Mouse (Mus musculus) left cerebral cortex, postnatal 10 days (tissue): ENCODE results near the gene Rbm19. TPM values are rescaled to one million over a fixed set of nuclear protein-coding genes. Genes with fewer than 3 reads are reported as not detected.

Experiments used
- DNase-seq, 2 experiments: peaks; one replicate each; pipeline ENCODE4 v3.0.0; 2021 to 2022; ENCODE audit warnings: low spot score in 2 of 2, mixed read lengths in 1 of 2; ENCODE audit errors: extremely low spot score in 1 of 2
- intact Hi-C: fragments of 180-260 bp; cut with DNase I; formaldehyde crosslinking; loops from one replicate; pipeline ENCODE4 v1.15.1; 2025
- total RNA-seq, 2 experiments: library from RNA; stranded (reverse); gene quantifications; 2 replicates each; pipeline ENCODE4 v1.2.3; 2021

The Rbm19 gene
- total RNA-seq, 2 experiments from 2014 or later = 23.8 to 24.6 TPM

DNA sequence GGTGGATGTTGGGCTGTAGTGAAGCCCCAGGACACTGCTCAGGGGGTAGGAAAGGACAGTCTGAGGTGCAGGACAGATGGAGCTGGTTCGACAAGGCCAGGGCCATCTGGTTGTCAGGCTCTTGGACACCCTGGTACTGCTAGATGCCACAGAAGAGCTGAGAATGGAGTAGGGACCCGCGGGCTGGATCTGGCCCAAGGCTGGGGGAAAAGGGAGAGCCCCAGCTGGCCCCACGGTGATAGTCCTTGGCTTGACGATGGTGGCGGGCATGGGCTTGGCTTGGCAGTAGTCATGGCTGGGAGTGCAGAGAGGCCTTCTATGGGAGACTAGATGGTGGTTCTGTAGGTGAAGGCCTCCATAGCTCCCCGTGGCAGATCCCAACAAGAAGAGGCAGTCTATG is 12.8 kb downstream of the Rbm19 start:
- intact Hi-C loops = no loop called here

DNA sequence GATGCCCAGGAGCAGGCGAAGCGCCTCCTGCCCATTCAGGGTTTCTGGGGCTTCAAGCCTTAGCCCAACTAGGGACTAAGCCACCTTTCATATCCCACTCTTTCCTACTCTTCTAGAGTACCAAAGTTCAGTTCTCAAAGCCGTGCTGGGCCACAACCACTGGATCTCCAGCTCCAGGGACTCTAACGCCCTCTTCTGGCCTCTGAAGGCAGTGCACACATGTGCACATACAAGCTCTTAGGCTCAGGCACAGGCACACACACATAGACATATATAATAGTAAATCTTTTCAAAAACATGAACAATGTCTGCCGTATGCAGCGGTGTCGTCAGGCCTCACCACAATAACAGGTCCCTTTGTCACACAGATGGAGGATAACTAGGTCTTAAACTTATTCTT is 13.5 kb downstream of the Rbm19 start:
- no peak for DNase-seq
- intact Hi-C loops = no loop called here

More for the DNA sequence above, 12.8 kb downstream of the Rbm19 start:
- DNase-seq = no peak

DNA sequence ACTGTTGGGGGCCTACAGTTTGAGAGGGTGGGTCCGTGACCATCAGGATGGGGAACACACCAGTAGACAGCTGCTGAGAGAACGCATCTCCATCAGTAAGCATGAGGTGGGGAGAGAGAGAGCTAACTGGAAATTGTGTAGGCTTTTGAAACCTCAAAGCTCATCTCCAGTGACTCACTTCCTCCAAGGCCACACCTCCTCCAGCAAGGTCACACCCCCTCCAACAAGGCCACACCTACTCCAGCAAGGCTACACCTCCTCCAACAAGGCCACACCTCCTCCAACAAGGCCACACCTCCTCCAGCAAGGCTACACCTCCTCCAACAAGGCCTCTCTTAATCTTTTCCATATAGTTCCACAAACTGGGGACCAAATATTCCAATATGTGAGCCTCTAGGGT is 13.9 kb downstream of the Rbm19 start:
- intact Hi-C loops = no loop called here
- no peak for DNase-seq

GRCm38 (mm10) chr5:120131600-120131999 is 15.3 kb downstream of the Rbm19 start:
- intact Hi-C loops = no loop called here
- DNase-seq = no peak

- DNase-seq = peak; percentile 40 to 66
- intact Hi-C loops = no loop called here
Observed at GRCm38 (mm10) chr5:120134000-120134399, 17.7 kb downstream of the Rbm19 start.

- no peak for DNase-seq
- intact Hi-C loops = no loop called here
Observed at GRCm38 (mm10) chr5:120135337-120135736, 19.1 kb downstream of the Rbm19 start.

DNA sequence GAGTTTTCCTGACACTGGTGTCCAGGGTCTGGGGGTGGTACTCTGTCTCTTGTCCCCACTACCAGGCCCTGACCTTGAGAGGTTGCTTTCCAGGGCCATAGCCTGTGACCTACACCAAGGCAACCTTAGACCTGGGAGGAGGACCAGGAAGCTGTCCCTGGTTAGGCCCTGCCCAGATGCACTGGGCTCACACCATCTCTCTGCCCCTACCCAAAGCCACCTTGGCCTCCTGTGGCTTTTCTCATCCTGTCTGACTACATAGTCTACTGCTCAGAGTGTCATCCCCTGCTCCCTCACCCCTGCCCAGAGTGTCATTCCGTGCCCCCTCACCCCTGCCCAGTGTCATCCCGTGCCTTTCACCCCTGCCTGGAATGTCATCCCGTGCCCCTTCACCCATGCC is 19.6 kb downstream of the Rbm19 start:
- DNase-seq = no peak
- intact Hi-C loops = no loop called here

GRCm38 (mm10) chr5:120136236-120136675 is 20.0 kb downstream of the Rbm19 start:
- no peak for DNase-seq
- intact Hi-C loops = no loop called here

GRCm38 (mm10) chr5:120137038-120137437 is 20.8 kb downstream of the Rbm19 start:
- intact Hi-C loops = no loop called here
- DNase-seq = no peak

DNA sequence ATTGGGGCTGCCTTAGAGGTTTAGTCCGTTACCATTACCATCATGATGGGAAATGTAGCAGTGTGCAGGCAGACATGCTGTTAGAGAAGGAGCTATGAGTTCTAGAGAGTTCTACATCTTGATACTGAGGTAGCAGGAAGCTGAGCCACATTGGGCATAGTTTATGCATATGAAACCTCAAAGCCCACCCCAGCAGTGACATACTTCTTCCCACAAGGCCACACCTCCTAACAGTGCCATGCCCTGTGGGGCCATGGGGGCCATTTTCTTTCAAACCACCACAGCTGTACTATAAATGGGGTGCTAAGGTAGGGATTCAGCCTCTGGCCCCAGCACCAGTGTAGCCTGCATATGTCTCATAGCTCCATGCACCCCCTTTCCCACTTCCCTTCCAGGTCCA is 21.6 kb downstream of the Rbm19 start:
- no peak for DNase-seq
- intact Hi-C loops = no loop called here

GRCm38 (mm10) chr5:120138406-120138805 is 22.1 kb downstream of the Rbm19 start:
- intact Hi-C loops = no loop called here
- no peak for DNase-seq

- no peak for DNase-seq
- intact Hi-C loops = no loop called here
Observed at GRCm38 (mm10) chr5:120139224-120139623, 23.0 kb downstream of the Rbm19 start.

GRCm38 (mm10) chr5:120143941-120144340 is 27.7 kb downstream of the Rbm19 start:
- no peak for DNase-seq
- intact Hi-C loops = loop anchor here (5.0 kb wide), 1 partner anchor 458 kb away; no protein-coding TSS in a partner anchor

GRCm38 (mm10) chr5:120145371-120146050 is 29.2 kb downstream of the Rbm19 start:
- DNase-seq = no peak
- intact Hi-C loops = loop anchor here (5.0 kb wide), 2 partner anchors 297 to 312 kb away; no protein-coding TSS in a partner anchor

- peak; percentile 46 to 77 for DNase-seq
- intact Hi-C loops = loop anchor here (5.0 kb wide), 2 partner anchors 296 to 311 kb away; no protein-coding TSS in a partner anchor
Observed at GRCm38 (mm10) chr5:120146051-120146385, 29.8 kb downstream of the Rbm19 start.

- intact Hi-C loops = loop anchor here (5.0 kb wide), 2 partner anchors 295 to 310 kb away; no protein-coding TSS in a partner anchor
- DNase-seq = no peak
Observed at GRCm38 (mm10) chr5:120146909-120147308, 30.6 kb downstream of the Rbm19 start.

DNA sequence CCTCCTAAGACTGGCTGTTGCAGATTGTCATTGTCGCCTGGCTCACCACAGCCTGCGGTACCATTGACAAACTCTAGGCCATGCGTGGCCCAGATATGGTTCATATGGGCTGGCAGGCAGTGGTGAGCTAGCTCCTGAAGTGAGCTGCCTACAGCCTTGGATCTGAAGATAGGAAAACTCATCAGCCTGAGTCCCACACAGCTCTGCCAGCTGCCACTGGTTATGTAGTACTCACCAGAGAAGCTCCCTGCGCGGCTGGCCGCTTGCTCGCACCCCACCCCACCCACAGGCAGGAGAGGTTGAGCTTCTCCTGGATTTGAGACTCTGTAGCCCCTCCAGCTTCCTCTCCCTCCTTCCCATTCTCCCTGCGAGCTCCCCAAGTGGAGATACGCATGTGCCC is 32.0 kb downstream of the Rbm19 start:
- no peak for DNase-seq

GRCm38 (mm10) chr5:120151145-120151544 is 34.9 kb downstream of the Rbm19 start:
- intact Hi-C loops = loop anchor here (5.0 kb wide), 1 partner anchor 61 kb away; no protein-coding TSS in a partner anchor
- DNase-seq = no peak

More for the DNA sequence above, 32.0 kb downstream of the Rbm19 start:
- intact Hi-C loops = loop anchor here (5.0 kb wide), 2 partner anchors 294 to 309 kb away; no protein-coding TSS in a partner anchor

DNA sequence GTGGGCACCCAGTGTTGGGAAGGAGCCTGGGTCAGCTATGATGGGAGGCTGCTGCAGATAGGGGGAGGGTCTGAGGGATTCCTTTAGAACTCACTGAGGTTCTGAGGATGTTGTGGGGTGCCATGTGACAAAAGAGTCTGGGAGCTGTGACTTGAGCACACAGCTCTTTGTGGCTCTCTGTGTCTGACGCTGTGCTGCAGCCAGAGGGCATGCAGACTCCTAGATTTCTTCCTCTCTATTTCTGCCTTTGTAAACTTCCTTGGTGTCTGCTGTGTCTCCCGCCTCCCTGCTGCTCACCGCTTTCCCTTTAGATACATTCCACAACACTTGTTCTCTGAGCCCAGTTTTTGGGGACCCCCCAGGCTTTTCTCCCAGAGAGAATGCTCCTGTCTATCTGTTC is 36.9 kb downstream of the Rbm19 start:
- intact Hi-C loops = loop anchor here (5.0 kb wide), 1 partner anchor 59 kb away; no protein-coding TSS in a partner anchor
- DNase-seq = no peak

- DNase-seq = no peak
- intact Hi-C loops = no loop called here
Observed at GRCm38 (mm10) chr5:120155672-120156071, 39.4 kb downstream of the Rbm19 start.
